Mouse (Mus musculus): Measurements from ENCODE around the gene Gas2l2.

Gene Gas2l2

GRCm38 (mm10) chr11:83394802-83395439 is 34.3 kb downstream of the Gas2l2 start:
- no peak for DNase-seq (ENCODE audit: low spot score)

- DNase-seq (ENCODE audit: low spot score) = no peak
These were observed 36.2 kb downstream of the Gas2l2 start for GRCm38 (mm10) chr11:83393062-83393461.

DNA sequence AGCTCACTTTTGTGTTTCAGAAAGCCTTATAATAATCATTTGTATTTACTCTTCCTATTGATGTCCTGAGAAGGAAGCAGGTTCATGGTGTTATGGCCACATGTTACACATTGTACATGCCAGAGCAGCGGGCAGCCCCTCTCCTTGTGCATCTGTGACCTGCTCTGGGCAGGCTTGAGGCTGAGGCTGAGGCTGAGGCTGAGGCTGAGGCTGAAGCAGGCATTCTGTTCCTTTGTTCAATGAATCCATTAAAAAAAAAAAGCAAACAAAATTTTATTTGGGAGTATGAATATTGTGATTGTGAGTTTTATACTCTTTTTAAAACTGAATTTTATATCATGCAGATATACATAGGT is 45.7 kb downstream of the Gas2l2 start:
- DNase-seq (ENCODE audit: low spot score) = no peak

- no peak for DNase-seq (ENCODE audit: low spot score)
These were observed 46.3 kb downstream of the Gas2l2 start for GRCm38 (mm10) chr11:83382876-83383531.

DNA sequence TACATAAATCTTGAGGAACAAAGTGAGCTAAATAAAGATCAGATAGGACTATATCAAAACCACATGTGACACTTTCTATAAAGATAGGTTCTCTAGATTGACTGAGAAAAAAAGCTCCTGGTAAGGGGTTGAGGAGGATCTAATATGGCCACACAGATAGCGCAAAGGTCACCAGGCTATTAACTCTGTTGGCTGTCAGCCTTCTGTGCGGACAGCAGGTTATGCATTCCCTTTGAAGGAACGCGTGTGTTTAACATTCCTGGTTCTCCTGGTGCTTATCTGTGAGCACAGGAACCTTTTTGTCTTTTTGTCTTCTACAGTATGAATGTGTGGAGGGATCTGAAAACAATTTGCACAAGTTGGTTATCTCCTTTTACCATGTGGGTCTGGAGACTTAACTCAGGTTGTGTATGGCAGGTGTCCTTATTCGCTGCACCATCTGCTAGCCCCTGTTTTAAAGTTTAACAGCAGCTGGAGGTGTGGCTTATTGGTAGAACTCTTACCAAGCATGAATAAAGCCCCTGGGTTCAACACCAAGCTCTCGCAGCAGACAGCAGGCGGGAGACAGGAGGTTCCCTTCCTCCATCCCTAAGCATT is 49.4 kb downstream of the Gas2l2 start:
- no peak for DNase-seq (ENCODE audit: low spot score)

All from ovary, adult 18-20 months (tissue).